Mouse (Mus musculus) heart, postnatal 25 days (tissue): ENCODE results near the gene Slc16a9. TPM values are rescaled to one million over a fixed set of nuclear protein-coding genes. Genes with fewer than 3 reads are reported as not detected.
"Not testable (repeated sequence)": the region's sequence is repeated elsewhere in the genome, so short reads cannot be mapped to it uniquely, and the experiment has no call there.

ENCODE experiments used
- DNase-seq: peaks from one replicate; pipeline ENCODE4 v3.0.0; 2022; ENCODE audit warnings: low spot score
- intact Hi-C: fragments of 180-260 bp; cut with DNase I; formaldehyde crosslinking; loops from one replicate; pipeline ENCODE4 v1.15.1; 2025
- total RNA-seq, 2 experiments: library from RNA; stranded (reverse); gene quantifications; 2 replicates each; pipeline ENCODE4 v1.2.3; 2021

The Slc16a9 gene
- 1 to 10 TPM; 3.3 to 3.6 TPM for total RNA-seq

GRCm38 (mm10) chr10:70244921-70245558 is at the start of gene Slc16a9:
Gene Slc16a9, plus strand, starts transcription at chr10:70245100.
- intact Hi-C loops = loop anchor here (5.0 kb wide), 2 partner anchors 48 to 52 kb away; no protein-coding TSS in a partner anchor
- peak; percentile 35 for DNase-seq

GRCm38 (mm10) chr10:70195279-70195678 is 49.6 kb upstream of the Slc16a9 start:
- intact Hi-C loops = loop anchor here (5.0 kb wide), 1 partner anchor 47 kb away; no protein-coding TSS in a partner anchor
- no peak for DNase-seq

- intact Hi-C loops = loop anchor here (2.0 to 5.0 kb wide), 2 partner anchors 47 to 101 kb away; no protein-coding TSS in a partner anchor
- DNase-seq = no peak
Observed at GRCm38 (mm10) chr10:70195786-70196185, 49.1 kb upstream of the Slc16a9 start.

GRCm38 (mm10) chr10:70196666-70197065 is 48.2 kb upstream of the Slc16a9 start:
- intact Hi-C loops = loop anchor here (2.0 to 5.0 kb wide), 2 partner anchors 46 to 100 kb away; no protein-coding TSS in a partner anchor
- DNase-seq = peak; percentile 20

- DNase-seq = no peak
- intact Hi-C loops = loop anchor here (2.0 to 5.0 kb wide), 2 partner anchors 45 to 99 kb away; no protein-coding TSS in a partner anchor
Observed at GRCm38 (mm10) chr10:70197601-70198000, 47.3 kb upstream of the Slc16a9 start.

- no peak for DNase-seq
- intact Hi-C loops = loop anchor here (5.0 kb wide), 1 partner anchor 44 kb away; no protein-coding TSS in a partner anchor
Observed at GRCm38 (mm10) chr10:70198012-70198411, 46.9 kb upstream of the Slc16a9 start.

GRCm38 (mm10) chr10:70198951-70199463 is 45.9 kb upstream of the Slc16a9 start:
- DNase-seq = no peak
- intact Hi-C loops = loop anchor here (5.0 kb wide), 1 partner anchor 43 kb away; no protein-coding TSS in a partner anchor

GRCm38 (mm10) chr10:70199466-70200210 is 45.3 kb upstream of the Slc16a9 start:
- intact Hi-C loops = loop anchor here (5.0 kb wide), 1 partner anchor 43 kb away; no protein-coding TSS in a partner anchor
- no peak for DNase-seq

- intact Hi-C loops = no loop called here
- DNase-seq = no peak
Observed at GRCm38 (mm10) chr10:70200889-70201500, 43.9 kb upstream of the Slc16a9 start.

- intact Hi-C loops = no loop called here
- no peak for DNase-seq
Observed at GRCm38 (mm10) chr10:70204505-70205399, 40.1 kb upstream of the Slc16a9 start, which contains the start of gene Mrln. Gene Mrln, plus strand, starts transcription at chr10:70204664.

GRCm38 (mm10) chr10:70211281-70211680 is 33.6 kb upstream of the Slc16a9 start:
- intact Hi-C loops = no loop called here
- no peak for DNase-seq

GRCm38 (mm10) chr10:70220971-70221370 is 23.9 kb upstream of the Slc16a9 start:
- DNase-seq = no peak
- intact Hi-C loops = no loop called here

GRCm38 (mm10) chr10:70222231-70222630 is 22.7 kb upstream of the Slc16a9 start:
- intact Hi-C loops, DNase-seq: not testable (repeated sequence)

GRCm38 (mm10) chr10:70224571-70224970 is 20.3 kb upstream of the Slc16a9 start:
- intact Hi-C loops = no loop called here

GRCm38 (mm10) chr10:70225760-70226159 is 19.1 kb upstream of the Slc16a9 start:
- DNase-seq = no peak

More at GRCm38 (mm10) chr10:70224571-70224970, 20.3 kb upstream of the Slc16a9 start:
- no peak for DNase-seq

GRCm38 (mm10) chr10:70226608-70227007 is 18.3 kb upstream of the Slc16a9 start:
- no peak for DNase-seq
- intact Hi-C loops = no loop called here

More at GRCm38 (mm10) chr10:70225760-70226159, 19.1 kb upstream of the Slc16a9 start:
- intact Hi-C loops = no loop called here

GRCm38 (mm10) chr10:70230352-70230751 is 14.5 kb upstream of the Slc16a9 start:
- no peak for DNase-seq
- intact Hi-C loops = no loop called here

- intact Hi-C loops = no loop called here
- no peak for DNase-seq
Observed at GRCm38 (mm10) chr10:70237936-70238335, 7.0 kb upstream of the Slc16a9 start.
